Mouse (Mus musculus) CH12.LX (cell line): ENCODE measurements around the gene Adprhl2. TPM values are rescaled to one million over a fixed set of nuclear protein-coding genes. Genes with fewer than 3 reads are reported as not detected.

ENCODE experiments used
- DNase-seq: peaks from one replicate; pipeline ENCODE4 v3.0.0-alpha.2; 2013; ENCODE audit errors: extremely low read depth
- H3K27ac ChIP-seq: 2 replicates; pipeline ENCODE4 v1.5.1; 2012; ENCODE audit warnings: low read depth, mild to moderate bottlenecking, control low read depth, moderate library complexity; ENCODE audit not compliant: insufficient read depth
- H3K27me3 ChIP-seq: replicated peaks from 2 replicates; pipeline ENCODE3; 2012; ENCODE audit warnings: inconsistent platforms
- H3K36me3 ChIP-seq, 2 experiments: replicated peaks in 1 of 2; 2 replicates each; pipeline versions ENCODE3 to v1.6.1; 2012; ENCODE audit warnings: inconsistent platforms in 1 of 2, low read length in 1 of 2, mild to moderate bottlenecking in 1 of 2, mixed read lengths in 1 of 2, moderate library complexity in 1 of 2; ENCODE audit not compliant: control insufficient read depth in 1 of 2, insufficient read depth in 1 of 2
- H3K4me1 ChIP-seq, 2 experiments: 2 replicates each; pipeline ENCODE4 v1.6.1; 2012; ENCODE audit warnings: inconsistent platforms in 1 of 2, moderate library complexity in 1 of 2; ENCODE audit not compliant: insufficient read depth in 2 of 2, control insufficient read depth in 1 of 2
- H3K4me2 ChIP-seq: 2 replicates; pipeline ENCODE4 v1.6.1; 2012; ENCODE audit warnings: low read depth, mild to moderate bottlenecking, control low read depth; ENCODE audit not compliant: poor library complexity, insufficient read depth, severe bottlenecking
- H3K4me3 ChIP-seq, 3 experiments: fragments of 150-350 bp in 1 of 3; sonication (generic) in 1 of 3; replicated peaks in 1 of 3; 2 replicates each; pipeline versions ENCODE3 to v1.5.1; 2011 to 2012; ENCODE audit warnings: low read depth in 2 of 3, low read length in 2 of 3, mild to moderate bottlenecking in 2 of 3, moderate library complexity in 2 of 3, control low read depth in 1 of 3, improper control_type of control experiment in 1 of 3, inconsistent platforms in 1 of 3, mixed read lengths in 1 of 3; ENCODE audit not compliant: poor library complexity in 1 of 3
- H3K79me2 ChIP-seq: replicated peaks from 2 replicates; pipeline ENCODE4 v1.6.1; 2012; ENCODE audit warnings: mild to moderate bottlenecking, moderate library complexity; ENCODE audit not compliant: control insufficient read depth, poor library complexity, insufficient read depth, severe bottlenecking; ENCODE audit errors: extremely low read depth
- H3K9ac ChIP-seq: 2 replicates; pipeline ENCODE4 v1.6.1; 2012; ENCODE audit warnings: low read depth, mild to moderate bottlenecking, control low read depth, moderate library complexity; ENCODE audit not compliant: insufficient read depth
- H3K9me3 ChIP-seq: replicated peaks from 2 replicates; pipeline ENCODE3; 2012; ENCODE audit warnings: low read length, inconsistent platforms, mixed read lengths
- BHLHE40 ChIP-seq: IDR thresholded peaks from 2 replicates; pipeline ENCODE4 v1.6.1; 2011; ENCODE audit warnings: mild to moderate bottlenecking, low read depth, low read length, improper control_type of control experiment
- CHD2 ChIP-seq: IDR thresholded peaks from 2 replicates; pipeline ENCODE4 v1.6.1; 2011; ENCODE audit warnings: low read length, improper control_type of control experiment
- CTCF ChIP-seq, 2 experiments: IDR thresholded peaks in 1 of 2; conservative IDR thresholded peaks in 1 of 2; 2 replicates each; pipeline ENCODE4 v1.5.1; 2011 to 2012; ENCODE audit warnings: low read depth in 2 of 2, low read length in 2 of 2, improper control_type of control experiment in 1 of 2, inconsistent platforms in 1 of 2, mild to moderate bottlenecking in 1 of 2, moderate library complexity in 1 of 2
- ELF1 ChIP-seq: IDR thresholded peaks from 2 replicates; pipeline ENCODE4 v1.6.1; 2014; ENCODE audit warnings: low read depth, mild to moderate bottlenecking, inconsistent platforms, low read length, improper control_type of control experiment
- EP300 ChIP-seq: IDR thresholded peaks from 2 replicates; pipeline ENCODE4 v1.6.1; 2011; ENCODE audit warnings: low read length, improper control_type of control experiment
- ETS1 ChIP-seq: conservative IDR thresholded peaks from 2 replicates; pipeline ENCODE4 v1.6.1; 2012; ENCODE audit warnings: low read depth, mild to moderate bottlenecking, inconsistent platforms, low read length, improper control_type of control experiment, moderate library complexity
- GABPA ChIP-seq: IDR thresholded peaks from 2 replicates; pipeline ENCODE4 v1.6.1; 2012; ENCODE audit warnings: low read depth, low read length, improper control_type of control experiment, inconsistent platforms; ENCODE audit not compliant: insufficient replicate concordance
- HCFC1 ChIP-seq: IDR thresholded peaks from 2 replicates; pipeline ENCODE4 v1.6.1; 2012; ENCODE audit warnings: low read depth, mild to moderate bottlenecking, inconsistent platforms, low read length, improper control_type of control experiment
- JUN ChIP-seq: IDR thresholded peaks from 2 replicates; pipeline ENCODE4 v1.6.1; 2011; ENCODE audit warnings: low read depth, mild to moderate bottlenecking, low read length, improper control_type of control experiment, moderate library complexity; ENCODE audit not compliant: insufficient read depth
- JUND ChIP-seq: conservative IDR thresholded peaks from 2 replicates; pipeline ENCODE4 v1.6.1; 2011; ENCODE audit warnings: low read depth, low read length, improper control_type of control experiment
- MAX ChIP-seq: IDR thresholded peaks from 2 replicates; pipeline ENCODE4 v1.6.1; 2011; ENCODE audit warnings: low read length, improper control_type of control experiment
- MAZ ChIP-seq: IDR thresholded peaks from 2 replicates; pipeline ENCODE4 v1.6.1; 2012; ENCODE audit warnings: low read depth, mild to moderate bottlenecking, inconsistent platforms, low read length, improper control_type of control experiment, moderate library complexity
- MYC ChIP-seq: IDR thresholded peaks from 2 replicates; pipeline ENCODE4 v1.6.1; 2011; ENCODE audit warnings: low read depth, mild to moderate bottlenecking, improper control_type of control experiment, low read length
- NELFE ChIP-seq: IDR thresholded peaks from 2 replicates; pipeline ENCODE4 v1.6.1; 2011; ENCODE audit warnings: low read depth, low read length, improper control_type of control experiment
- NRF1 ChIP-seq: IDR thresholded peaks from 2 replicates; pipeline ENCODE4 v1.6.1; 2014; ENCODE audit warnings: low read depth, mild to moderate bottlenecking, inconsistent platforms, low read length, improper control_type of control experiment, moderate library complexity
- PAX5 ChIP-seq: IDR thresholded peaks from 2 replicates; pipeline ENCODE4 v1.6.1; 2012; ENCODE audit warnings: low read length, inconsistent platforms, mixed read lengths
- POLR2AphosphoS2 ChIP-seq: IDR thresholded peaks from 2 replicates; pipeline ENCODE4 v1.6.1; 2011; ENCODE audit warnings: low read depth, low read length, improper control_type of control experiment
- RAD21 ChIP-seq: IDR thresholded peaks from 2 replicates; pipeline ENCODE4 v1.6.1; 2011; ENCODE audit warnings: low read depth, mild to moderate bottlenecking, low read length, improper control_type of control experiment, moderate library complexity
- RCOR1 ChIP-seq: conservative IDR thresholded peaks from 2 replicates; pipeline ENCODE4 v1.6.1; 2012; ENCODE audit warnings: low read depth, mild to moderate bottlenecking, inconsistent platforms, low read length, improper control_type of control experiment
- SMC3 ChIP-seq: IDR thresholded peaks from 2 replicates; pipeline ENCODE4 v1.6.1; 2011; ENCODE audit warnings: low read depth, low read length, improper control_type of control experiment
- TBP ChIP-seq: conservative IDR thresholded peaks from 2 replicates; pipeline ENCODE4 v1.6.1; 2011; ENCODE audit warnings: low read depth, low read length, improper control_type of control experiment
- TCF12 ChIP-seq: IDR thresholded peaks from 2 replicates; pipeline ENCODE4 v1.6.1; 2014; ENCODE audit warnings: low read depth, mild to moderate bottlenecking, inconsistent platforms, low read length, improper control_type of control experiment
- ZC3H11A ChIP-seq: IDR thresholded peaks from 2 replicates; pipeline ENCODE4 v1.6.1; 2012; ENCODE audit warnings: low read depth, mild to moderate bottlenecking, inconsistent platforms, low read length, improper control_type of control experiment
- ZKSCAN1 ChIP-seq: IDR thresholded peaks from 2 replicates; pipeline ENCODE4 v1.6.1; 2012; ENCODE audit warnings: low read depth, inconsistent platforms, low read length, improper control_type of control experiment, borderline replicate concordance
- ZMIZ1 ChIP-seq: IDR thresholded peaks from 2 replicates; pipeline ENCODE4 v1.6.1; 2012; ENCODE audit warnings: low read depth, mild to moderate bottlenecking, inconsistent platforms, low read length, improper control_type of control experiment
- ZNF384 ChIP-seq: IDR thresholded peaks from 2 replicates; pipeline ENCODE4 v1.6.1; 2012; ENCODE audit warnings: low read depth, low read length, improper control_type of control experiment, inconsistent platforms
- dilution Hi-C: fragments of 300-500 bp; cut with MboI; formaldehyde crosslinking; loops from 2 replicates; pipeline ENCODE4 v1.14.3; 2020; ENCODE audit warnings: low sequenced_read_pairs; ENCODE audit not compliant: extremely low pct_unique_long_range_greater_than_20kb, extremely low pct_ligation_motif_present
- in situ Hi-C: fragments of 300-500 bp; cut with MboI; formaldehyde crosslinking; loops from 3 replicates; pipeline ENCODE4 v1.14.3; 2019; ENCODE audit warnings: low sequenced_read_pairs, low pct_ligation_motif_present, low pct_unique_long_range_greater_than_20kb, mixed read lengths
- polyA plus RNA-seq: library from polyadenylated mRNA; unstranded; fragments of >175 nt; gene quantifications from 2 replicates; pipeline ENCODE4 v1.2.1, GENCODE M21; 2012; ENCODE audit warnings: low read depth; ENCODE audit not compliant: insufficient read length
- total RNA-seq, 2 experiments: library from RNA; depleted of rRNA; stranded (reverse); fragments of 300-350 nt in 1 of 2; fragments of >200 nt in 1 of 2; gene quantifications; 2 replicates each; pipeline ENCODE4 v1.2.3; 2012 to 2014

Adprhl2 gene
- total and polyA plus RNA-seq, 3 experiments, result 52.0 to 68.5 (median 59.7) TPM

- no peak overlapping the region for H3K9ac ChIP-seq
Observed at GRCm38 (mm10) chr4:126330295-126330694, 8.8 kb upstream of the Adprhl2 start.

GRCm38 (mm10) chr4:126326036-126326435 lies 4.5 kb upstream of the Adprhl2 start:
- TF ChIP-seq RCOR1 (no peak), ELF1 (no peak), EP300 (no peak), ZNF384 (no peak), CTCF (conservative IDR thresholded peaks at IDR 0.05 in 1 of 2, IDR thresholded peaks at IDR 0.05 in 1 of 2; ENCODE audit: low read depth in 2 of 2, low read length in 2 of 2) (no peak), JUN (no peak), SMC3 (no peak), NRF1 (no peak), ZKSCAN1 (no peak), PAX5 (no peak), ETS1 (no peak), ZC3H11A (no peak), RAD21 (no peak), BHLHE40 (no peak), CHD2 (no peak)
- no peak for DNase-seq
- Histone ChIP-seq H3K4me3 (no peak overlapping the region), H3K9ac (no peak overlapping the region), H3K27me3 (no peaks in the 10 kb centered on the region), H3K9me3 (no peaks in the 10 kb centered on the region), H3K4me2 (no peak overlapping the region), H3K36me3 (peaks cover 0 to 9% of the 10 kb centered on the region in 2 experiments), H3K4me1 (peaks cover 0 to 15% of the 10 kb centered on the region in 2 experiments; a peak in 3 of 4 replicates), H3K27ac (no peak overlapping the region), H3K79me2 (peaks cover 2% of the 10 kb centered on the region; the same call in 1 of the 2 replicates)
- dilution Hi-C loops (no loop called here), in situ Hi-C loops (loop anchor here (5.0 kb wide), 1 partner anchor 216 kb away; no protein-coding TSS in a partner anchor)

More at GRCm38 (mm10) chr4:126330295-126330694, 8.8 kb upstream of the Adprhl2 start:
- Histone ChIP-seq H3K4me1 (peaks cover 0 to 24% of the 10 kb centered on the region in 2 experiments; a peak in 2 of 4 replicates), H3K27ac (no peak overlapping the region), H3K4me3 (no peak overlapping the region), H3K27me3 (no peaks in the 10 kb centered on the region), H3K36me3 (peaks cover 0 to 14% of the 10 kb centered on the region in 2 experiments), H3K79me2 (no peaks in the 10 kb centered on the region), H3K4me2 (no peak overlapping the region), H3K9me3 (no peaks in the 10 kb centered on the region)
- in situ Hi-C loops (loop anchor here (10.0 kb wide), 1 partner anchor 135 kb away; the partner anchor contains the start of gene Ago1), dilution Hi-C loops (no loop called here)
- DNase-seq, result no peak
- TF ChIP-seq MYC, result no peak
- no peak for TF ChIP-seq ZMIZ1
- TF ChIP-seq ZKSCAN1, result no peak
- TF ChIP-seq TBP, result no peak
- no peak for TF ChIP-seq ELF1
- TF ChIP-seq NELFE, result no peak
- TF ChIP-seq GABPA, result no peak
- TF ChIP-seq NRF1, result no peak
- TF ChIP-seq HCFC1, result no peak
- no peak for TF ChIP-seq MAZ
- no peak for TF ChIP-seq JUND
- no peak for TF ChIP-seq TCF12
- TF ChIP-seq SMC3, result no peak
- no peak for TF ChIP-seq CHD2
- TF ChIP-seq POLR2AphosphoS2, result no peak
- no peak for TF ChIP-seq MAX
- no peak for TF ChIP-seq PAX5
- TF ChIP-seq RCOR1, result no peak
